Mouse (Mus musculus): Measurements from ENCODE around the gene Morn1. TPM values are rescaled to one million over a fixed set of nuclear protein-coding genes. Genes with fewer than 3 reads are reported as not detected.

Gene Morn1
- polyA plus RNA-seq, 1 experiment from 2014 or later: 6.3 TPM

GRCm38 (mm10) chr4:155151845-155152244 lies 65.5 kb downstream of the Morn1 start:
- Histone ChIP-seq H3K4me2 (ENCODE audit: low read depth, low read length) (no peak overlapping the region), H3K4me1 (ENCODE audit: control insufficient read depth, insufficient read depth, low read length) (peaks cover 10% of the 10 kb centered on the region), H3K27me3 (ENCODE audit: control insufficient read depth, insufficient read depth, low read length) (no peaks in the 10 kb centered on the region), H3K36me3 (ENCODE audit: control insufficient read depth, insufficient read depth, low read length) (peaks cover 20% of the 10 kb centered on the region; the same call in 1 of the 2 replicates), H3K27ac (ENCODE audit: low read depth, low read length) (no peak overlapping the region), H3K9ac (replicated peaks; ENCODE audit: low read depth, low read length) (no peak overlapping the region), H3K4me3 (ENCODE audit: low read depth, low read length) (no peak overlapping the region), H3K9me3 (ENCODE audit: control insufficient read depth, low read length) (no peaks in the 10 kb centered on the region)
- WGBS: 69% methylated on average over 4 of the region's 4 CpGs
- ATAC-seq (ENCODE audit: low read depth): no peak

- WGBS: 93% methylated on average over 6 of the region's 6 CpGs
- ATAC-seq (ENCODE audit: low read depth): no peak
Observed at GRCm38 (mm10) chr4:155152476-155152875, 66.1 kb downstream of the Morn1 start.

GRCm38 (mm10) chr4:155153389-155154072 lies 67.2 kb downstream of the Morn1 start:
- H3K27ac ChIP-seq (ENCODE audit: low read depth, low read length): no peak overlapping the region
- WGBS: 92% methylated on average over 3 of the region's 3 CpGs
- no peak for ATAC-seq (ENCODE audit: low read depth)
- peaks cover 10% of the 10 kb centered on the region for H3K4me1 ChIP-seq (ENCODE audit: control insufficient read depth, insufficient read depth, low read length)
- H3K4me3 ChIP-seq (ENCODE audit: low read depth, low read length): no peak overlapping the region
- peaks cover 31% of the 10 kb centered on the region for H3K36me3 ChIP-seq (ENCODE audit: control insufficient read depth, insufficient read depth, low read length)
- H3K9me3 ChIP-seq (ENCODE audit: control insufficient read depth, low read length): no peaks in the 10 kb centered on the region
- no peak overlapping the region for H3K9ac ChIP-seq (replicated peaks; ENCODE audit: low read depth, low read length)
- H3K27me3 ChIP-seq (ENCODE audit: control insufficient read depth, insufficient read depth, low read length): no peaks in the 10 kb centered on the region
- H3K4me2 ChIP-seq (ENCODE audit: low read depth, low read length): no peak overlapping the region

More at GRCm38 (mm10) chr4:155152476-155152875, 66.1 kb downstream of the Morn1 start:
- no peak overlapping the region for H3K4me2 ChIP-seq (ENCODE audit: low read depth, low read length)
- H3K27ac ChIP-seq (ENCODE audit: low read depth, low read length): no peak overlapping the region
- H3K4me3 ChIP-seq (ENCODE audit: low read depth, low read length): no peak overlapping the region
- no peaks in the 10 kb centered on the region for H3K9me3 ChIP-seq (ENCODE audit: control insufficient read depth, low read length)
- no peaks in the 10 kb centered on the region for H3K27me3 ChIP-seq (ENCODE audit: control insufficient read depth, insufficient read depth, low read length)
- H3K36me3 ChIP-seq (ENCODE audit: control insufficient read depth, insufficient read depth, low read length): peaks cover 26% of the 10 kb centered on the region
- no peak overlapping the region for H3K9ac ChIP-seq (replicated peaks; ENCODE audit: low read depth, low read length)
- peaks cover 10% of the 10 kb centered on the region for H3K4me1 ChIP-seq (ENCODE audit: control insufficient read depth, insufficient read depth, low read length)

DNA sequence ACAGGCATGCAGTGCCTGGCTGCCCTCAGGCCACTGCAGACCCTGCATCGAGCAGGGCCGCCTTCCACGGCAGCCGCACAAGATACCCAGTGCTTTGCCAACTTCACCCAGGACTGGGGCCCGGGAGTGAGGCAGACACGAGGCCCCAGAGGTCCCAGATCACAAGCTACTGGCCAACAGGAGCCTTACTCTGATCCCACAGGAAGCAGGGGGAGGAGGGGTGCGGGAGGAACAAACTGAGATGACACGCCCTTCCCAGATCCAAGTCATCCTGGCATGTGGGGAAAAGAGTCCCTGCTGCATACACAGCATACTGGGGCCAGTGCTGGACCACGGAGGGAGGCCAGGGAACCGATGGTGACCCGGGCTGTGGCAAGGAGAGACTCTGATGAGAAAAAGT lies 68.6 kb downstream of the Morn1 start:
- Histone ChIP-seq H3K4me2 (ENCODE audit: low read depth, low read length) (no peak overlapping the region), H3K36me3 (ENCODE audit: control insufficient read depth, insufficient read depth, low read length) (peaks cover 40% of the 10 kb centered on the region)
- WGBS: 77% methylated on average over 11 of the region's 11 CpGs

DNA sequence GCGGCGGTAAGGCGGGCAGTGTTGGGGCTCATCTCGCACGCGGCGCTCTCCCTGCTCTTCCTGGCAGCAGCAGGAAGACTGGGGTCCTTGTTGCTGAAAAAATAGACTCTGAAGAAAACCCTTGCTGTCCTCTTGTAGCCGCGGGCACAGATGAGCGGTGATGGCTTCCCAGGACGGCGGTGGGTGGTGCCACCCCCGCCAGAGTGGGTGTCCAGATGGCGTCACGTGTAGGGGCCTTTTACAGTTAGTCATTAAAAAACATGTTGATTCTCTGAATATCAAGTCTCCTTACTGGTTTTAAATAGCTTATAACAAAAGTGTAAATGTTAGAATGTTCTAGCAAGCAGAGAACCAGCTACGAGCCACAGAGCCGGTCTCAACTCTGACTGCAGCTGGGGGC lies 70.4 kb downstream of the Morn1 start:
- H3K36me3 ChIP-seq (ENCODE audit: control insufficient read depth, insufficient read depth, low read length): peaks cover 40% of the 10 kb centered on the region

More for the DNA sequence above, 68.6 kb downstream of the Morn1 start:
- no peak overlapping the region for H3K9ac ChIP-seq (replicated peaks; ENCODE audit: low read depth, low read length)
- no peaks in the 10 kb centered on the region for H3K9me3 ChIP-seq (ENCODE audit: control insufficient read depth, low read length)
- ATAC-seq (ENCODE audit: low read depth): no peak
- no peak overlapping the region for H3K27ac ChIP-seq (ENCODE audit: low read depth, low read length)
- H3K4me3 ChIP-seq (ENCODE audit: low read depth, low read length): no peak overlapping the region
- H3K27me3 ChIP-seq (ENCODE audit: control insufficient read depth, insufficient read depth, low read length): no peaks in the 10 kb centered on the region
- H3K4me1 ChIP-seq (ENCODE audit: control insufficient read depth, insufficient read depth, low read length): peaks cover 10% of the 10 kb centered on the region

GRCm38 (mm10) chr4:155157871-155158542 lies 71.6 kb downstream of the Morn1 start:
- Histone ChIP-seq H3K9ac (replicated peaks; ENCODE audit: low read depth, low read length) (no peak overlapping the region), H3K36me3 (ENCODE audit: control insufficient read depth, insufficient read depth, low read length) (peaks cover 40% of the 10 kb centered on the region), H3K4me1 (ENCODE audit: control insufficient read depth, insufficient read depth, low read length) (peaks cover 14% of the 10 kb centered on the region), H3K27ac (ENCODE audit: low read depth, low read length) (no peak overlapping the region), H3K4me3 (ENCODE audit: low read depth, low read length) (no peak overlapping the region), H3K4me2 (ENCODE audit: low read depth, low read length) (no peak overlapping the region), H3K27me3 (ENCODE audit: control insufficient read depth, insufficient read depth, low read length) (no peaks in the 10 kb centered on the region), H3K9me3 (ENCODE audit: control insufficient read depth, low read length) (no peaks in the 10 kb centered on the region)
- no peak for ATAC-seq (ENCODE audit: low read depth)
- WGBS: 82% methylated on average over 27 of the region's 27 CpGs

More for the DNA sequence above, 70.4 kb downstream of the Morn1 start:
- Histone ChIP-seq H3K27ac (ENCODE audit: low read depth, low read length) (no peak overlapping the region), H3K4me2 (ENCODE audit: low read depth, low read length) (no peak overlapping the region), H3K4me3 (ENCODE audit: low read depth, low read length) (no peak overlapping the region), H3K9me3 (ENCODE audit: control insufficient read depth, low read length) (no peaks in the 10 kb centered on the region), H3K27me3 (ENCODE audit: control insufficient read depth, insufficient read depth, low read length) (no peaks in the 10 kb centered on the region), H3K9ac (replicated peaks; ENCODE audit: low read depth, low read length) (no peak overlapping the region), H3K4me1 (ENCODE audit: control insufficient read depth, insufficient read depth, low read length) (peaks cover 6% of the 10 kb centered on the region; the same call in 1 of the 2 replicates)
- ATAC-seq (ENCODE audit: low read depth): no peak
- WGBS: 91% methylated on average over 17 of the region's 17 CpGs

DNA sequence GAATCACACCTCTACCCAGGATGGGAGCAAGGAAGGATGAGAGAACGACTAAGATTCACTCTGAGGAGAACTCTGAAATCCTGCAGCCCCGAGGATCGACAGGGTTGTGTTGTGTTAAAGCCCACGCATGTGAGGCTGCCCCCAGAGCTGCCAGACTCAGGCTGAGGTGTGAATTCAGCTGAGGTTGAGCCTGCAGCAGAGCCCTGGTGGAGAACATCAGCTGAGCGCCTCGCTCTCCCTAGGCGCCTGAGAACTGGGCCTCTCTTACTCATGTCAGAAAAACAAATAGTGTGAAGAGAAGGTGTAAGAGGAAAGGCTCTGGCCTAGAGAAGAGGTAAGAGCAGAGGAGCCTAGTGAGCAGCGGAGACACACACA lies 72.2 kb downstream of the Morn1 start:
- Histone ChIP-seq H3K27me3 (ENCODE audit: control insufficient read depth, insufficient read depth, low read length) (no peaks in the 10 kb centered on the region), H3K27ac (ENCODE audit: low read depth, low read length) (no peak overlapping the region), H3K9ac (replicated peaks; ENCODE audit: low read depth, low read length) (no peak overlapping the region), H3K36me3 (ENCODE audit: control insufficient read depth, insufficient read depth, low read length) (peaks cover 40% of the 10 kb centered on the region), H3K4me2 (ENCODE audit: low read depth, low read length) (no peak overlapping the region), H3K4me3 (ENCODE audit: low read depth, low read length) (no peak overlapping the region), H3K4me1 (ENCODE audit: control insufficient read depth, insufficient read depth, low read length) (peaks cover 19% of the 10 kb centered on the region), H3K9me3 (ENCODE audit: control insufficient read depth, low read length) (no peaks in the 10 kb centered on the region)
- WGBS: 86% methylated on average over 8 of the region's 8 CpGs
- ATAC-seq (ENCODE audit: low read depth): no peak

GRCm38 (mm10) chr4:155162433-155163319 lies 76.3 kb downstream of the Morn1 start:
- no peak for ATAC-seq (ENCODE audit: low read depth)
- 75% methylated on average over 7 of the region's 7 CpGs for WGBS
- Histone ChIP-seq H3K27me3 (ENCODE audit: control insufficient read depth, insufficient read depth, low read length) (no peaks in the 10 kb centered on the region), H3K4me2 (ENCODE audit: low read depth, low read length) (no peak overlapping the region), H3K9ac (replicated peaks; ENCODE audit: low read depth, low read length) (no peak overlapping the region), H3K9me3 (ENCODE audit: control insufficient read depth, low read length) (no peaks in the 10 kb centered on the region), H3K4me3 (ENCODE audit: low read depth, low read length) (no peak overlapping the region), H3K4me1 (ENCODE audit: control insufficient read depth, insufficient read depth, low read length) (peaks cover 30% of the 10 kb centered on the region), H3K27ac (ENCODE audit: low read depth, low read length) (no peak overlapping the region), H3K36me3 (ENCODE audit: control insufficient read depth, insufficient read depth, low read length) (peaks cover 12% of the 10 kb centered on the region)

- H3K36me3 ChIP-seq (ENCODE audit: control insufficient read depth, insufficient read depth, low read length): peaks cover 9% of the 10 kb centered on the region
- H3K27me3 ChIP-seq (ENCODE audit: control insufficient read depth, insufficient read depth, low read length): no peaks in the 10 kb centered on the region
- H3K9me3 ChIP-seq (ENCODE audit: control insufficient read depth, low read length): no peaks in the 10 kb centered on the region
- H3K4me1 ChIP-seq (ENCODE audit: control insufficient read depth, insufficient read depth, low read length): peaks cover 30% of the 10 kb centered on the region
- H3K27ac ChIP-seq (ENCODE audit: low read depth, low read length): no peak overlapping the region
- H3K4me3 ChIP-seq (ENCODE audit: low read depth, low read length): no peak overlapping the region
- no peak for ATAC-seq (ENCODE audit: low read depth)
- no peak overlapping the region for H3K9ac ChIP-seq (replicated peaks; ENCODE audit: low read depth, low read length)
- WGBS: 46% methylated on average over 4 of the region's 4 CpGs
- H3K4me2 ChIP-seq (ENCODE audit: low read depth, low read length): no peak overlapping the region
Observed at GRCm38 (mm10) chr4:155163320-155163651, 76.9 kb downstream of the Morn1 start.
